Mouse (Mus musculus): ENCODE results near the gene Pacs2.

Pacs2 gene

DNA sequence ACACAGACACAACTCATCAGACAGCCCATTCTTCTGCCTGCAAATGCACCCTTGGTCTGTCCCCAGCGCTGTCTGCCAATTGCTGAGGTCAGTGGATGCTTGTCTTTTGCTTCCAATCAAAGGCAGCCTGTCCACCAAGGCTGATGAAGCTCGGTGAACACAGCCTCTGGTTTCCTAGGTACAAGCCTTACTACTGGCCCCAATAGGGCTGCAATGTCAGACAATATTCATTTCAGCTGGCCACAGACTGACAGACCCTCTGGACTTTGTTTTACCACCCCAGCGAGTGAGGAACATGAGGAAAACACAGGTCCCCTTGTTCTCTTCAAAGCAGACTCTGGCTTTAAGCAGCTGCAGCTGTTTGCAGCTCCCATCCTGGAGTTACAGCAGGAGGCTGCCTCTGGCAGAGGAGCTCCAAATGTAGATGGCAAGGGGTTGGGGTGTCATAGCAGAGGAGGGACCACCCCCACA is 1.3 kb upstream of the Pacs2 start:
- peak; percentile 34 for DNase-seq

- DNase-seq: peak; percentile 42
Observed at GRCm38 (mm10) chr12:113014561-113015556, 551 bp downstream of the Pacs2 start.

- DNase-seq: no peak
Observed at GRCm38 (mm10) chr12:113015956-113016355, 1.6 kb downstream of the Pacs2 start.

DNA sequence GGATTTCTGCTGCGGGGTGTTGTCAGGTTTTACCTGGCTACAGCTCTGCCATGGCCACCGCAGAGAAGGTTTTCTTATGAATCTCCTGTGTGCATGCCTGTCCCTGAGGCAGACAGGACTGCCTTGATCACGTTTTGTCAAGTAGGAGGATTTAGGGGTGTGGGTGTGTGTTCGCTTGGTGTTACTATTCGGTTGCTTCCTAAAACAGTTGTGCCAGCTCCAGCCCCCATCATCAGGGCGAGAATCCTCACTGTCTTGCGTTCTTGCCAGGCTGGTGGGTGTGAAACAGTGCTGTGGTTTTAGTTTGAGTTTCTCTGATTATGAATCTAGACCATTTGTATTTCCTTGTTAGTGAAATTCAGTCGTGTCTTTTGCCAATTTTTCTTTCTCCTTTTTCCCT is 2.7 kb downstream of the Pacs2 start:
- no peak for DNase-seq

DNA sequence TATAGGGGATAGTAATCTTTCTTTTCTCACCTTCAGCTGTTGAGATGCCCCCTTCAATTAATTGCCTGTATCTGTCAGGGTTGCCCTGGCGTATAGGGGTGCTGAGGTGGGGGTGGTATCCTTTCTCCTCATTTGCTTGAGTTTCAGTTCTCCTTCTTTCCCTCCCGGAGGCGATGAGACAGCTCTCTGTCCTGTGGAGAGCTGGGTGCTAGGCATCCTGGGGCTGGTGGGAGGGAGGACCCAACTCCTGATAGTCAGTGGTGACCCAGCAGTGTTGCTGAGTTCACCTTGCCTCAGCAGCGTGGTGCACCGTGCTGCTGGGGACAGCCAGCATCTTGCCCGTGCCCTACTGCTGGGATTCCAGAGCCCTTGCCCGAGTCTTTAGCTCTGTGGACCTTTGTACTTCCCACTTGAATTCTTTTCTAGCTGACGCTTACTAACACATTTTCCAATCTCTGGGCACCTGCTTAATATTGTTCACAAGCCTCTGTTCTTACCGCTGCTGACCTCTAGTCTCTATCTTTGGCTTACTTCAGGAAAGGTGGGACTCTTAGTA is 3.2 kb downstream of the Pacs2 start:
- DNase-seq: no peak

DNA sequence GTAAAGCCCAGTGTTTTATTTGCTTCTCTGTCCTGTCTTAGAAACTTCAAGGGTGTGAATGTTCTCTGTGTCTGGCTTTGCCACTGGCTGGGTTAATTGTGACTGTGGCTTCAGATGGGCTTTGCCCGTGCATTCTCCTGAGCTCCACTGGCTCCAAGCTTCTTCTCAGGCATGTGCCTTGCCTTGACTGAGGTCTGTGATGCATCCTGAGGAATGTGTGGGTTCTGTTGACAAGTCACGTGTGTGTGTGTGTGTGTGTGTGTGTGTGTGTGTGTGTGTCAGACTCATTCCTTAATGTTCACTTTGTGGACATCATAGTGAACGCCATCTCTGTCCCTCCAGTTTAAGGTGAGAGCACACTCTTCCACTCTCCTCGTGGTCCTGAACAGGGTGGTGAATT is 4.5 kb downstream of the Pacs2 start:
- no peak for DNase-seq

- no peak for DNase-seq
Observed at GRCm38 (mm10) chr12:113021488-113021887, 7.2 kb downstream of the Pacs2 start.

DNA sequence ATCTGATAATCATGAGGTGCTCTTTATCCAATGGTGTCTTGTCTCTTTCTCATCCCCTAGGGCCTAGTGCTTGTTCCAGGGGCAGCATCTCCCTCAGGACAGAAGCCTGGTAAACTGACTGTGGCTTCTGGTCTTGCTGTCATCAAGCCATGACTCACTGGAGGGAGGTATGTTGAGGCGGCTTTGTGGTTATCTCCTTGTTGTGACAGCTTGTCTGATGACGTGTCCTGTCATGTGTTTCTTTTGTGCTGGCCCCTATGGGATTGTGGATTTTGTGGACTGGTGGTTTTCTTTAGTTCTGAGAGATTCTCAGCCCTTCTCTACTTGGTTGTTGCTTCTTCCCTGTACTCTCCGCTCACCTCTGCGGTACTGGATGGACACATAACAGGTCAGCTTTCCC is 8.8 kb downstream of the Pacs2 start:
- DNase-seq: peak; percentile 56

- DNase-seq: no peak
Observed at GRCm38 (mm10) chr12:113026557-113026956, 12.2 kb downstream of the Pacs2 start.

DNA sequence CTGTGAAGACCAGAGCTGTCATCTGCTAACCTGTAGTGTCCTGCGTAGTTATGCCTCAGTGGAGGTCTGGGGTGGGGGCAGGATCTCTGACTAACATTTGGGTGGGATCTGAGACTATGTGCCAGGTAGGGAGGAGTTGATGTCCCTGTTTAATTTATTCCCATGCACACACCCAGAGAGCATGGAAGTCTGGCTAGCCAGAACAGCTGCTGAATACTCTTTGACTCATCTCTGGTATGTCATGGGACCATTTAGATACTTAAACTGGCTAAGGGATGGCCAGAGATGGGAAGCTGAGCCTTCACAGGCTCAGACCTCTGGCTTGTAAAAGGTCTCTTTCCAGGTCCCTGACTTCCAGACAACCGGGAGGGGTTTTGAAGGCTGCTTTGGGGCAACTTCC is 13.2 kb downstream of the Pacs2 start:
- DNase-seq: no peak

GRCm38 (mm10) chr12:113028067-113028466 is 13.8 kb downstream of the Pacs2 start:
- no peak for DNase-seq

DNA sequence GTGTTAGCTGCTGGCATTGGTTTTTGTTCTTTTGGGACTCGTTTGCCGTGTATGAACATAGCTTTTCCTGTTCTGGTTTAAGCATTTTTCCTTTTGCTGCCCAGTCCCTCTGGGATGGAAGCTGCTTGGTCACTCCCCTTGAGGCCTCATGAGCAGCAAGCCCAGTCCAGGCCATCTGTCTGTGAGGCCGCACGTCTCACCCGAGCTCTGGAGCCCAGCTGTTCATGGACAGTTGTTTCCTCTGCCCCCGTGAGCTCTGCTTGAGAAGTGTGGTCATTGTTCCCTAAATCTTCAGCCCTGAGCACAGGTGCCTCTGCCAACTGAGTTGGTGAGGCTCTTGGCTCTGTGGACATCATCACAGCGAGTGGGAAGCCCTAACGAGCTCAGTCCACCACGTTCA is 14.6 kb downstream of the Pacs2 start:
- DNase-seq: no peak

- DNase-seq: no peak
Observed at GRCm38 (mm10) chr12:113030046-113030445, 15.7 kb downstream of the Pacs2 start.

- DNase-seq: no peak
Observed at GRCm38 (mm10) chr12:113030993-113031392, 16.7 kb downstream of the Pacs2 start.

DNA sequence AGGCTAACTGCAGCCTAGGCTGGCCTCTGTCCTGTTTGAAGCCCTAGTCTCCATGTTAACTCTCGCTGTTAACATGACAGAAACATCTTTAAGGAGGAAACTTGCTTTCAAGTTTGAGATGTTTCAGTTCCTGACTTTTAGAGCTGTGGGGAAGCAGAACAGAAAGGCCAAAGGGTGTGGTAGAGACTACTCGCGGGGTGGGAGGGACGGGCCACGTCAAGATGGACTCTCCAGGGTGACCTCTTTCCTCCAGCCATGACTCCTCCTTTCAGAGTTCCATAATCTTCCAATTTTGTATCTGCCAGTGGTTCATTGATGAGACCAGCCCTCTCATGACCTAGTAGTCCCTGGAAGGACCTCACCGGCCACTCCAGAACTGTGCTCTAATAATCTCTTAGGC is 17.1 kb downstream of the Pacs2 start:
- no peak for DNase-seq

DNA sequence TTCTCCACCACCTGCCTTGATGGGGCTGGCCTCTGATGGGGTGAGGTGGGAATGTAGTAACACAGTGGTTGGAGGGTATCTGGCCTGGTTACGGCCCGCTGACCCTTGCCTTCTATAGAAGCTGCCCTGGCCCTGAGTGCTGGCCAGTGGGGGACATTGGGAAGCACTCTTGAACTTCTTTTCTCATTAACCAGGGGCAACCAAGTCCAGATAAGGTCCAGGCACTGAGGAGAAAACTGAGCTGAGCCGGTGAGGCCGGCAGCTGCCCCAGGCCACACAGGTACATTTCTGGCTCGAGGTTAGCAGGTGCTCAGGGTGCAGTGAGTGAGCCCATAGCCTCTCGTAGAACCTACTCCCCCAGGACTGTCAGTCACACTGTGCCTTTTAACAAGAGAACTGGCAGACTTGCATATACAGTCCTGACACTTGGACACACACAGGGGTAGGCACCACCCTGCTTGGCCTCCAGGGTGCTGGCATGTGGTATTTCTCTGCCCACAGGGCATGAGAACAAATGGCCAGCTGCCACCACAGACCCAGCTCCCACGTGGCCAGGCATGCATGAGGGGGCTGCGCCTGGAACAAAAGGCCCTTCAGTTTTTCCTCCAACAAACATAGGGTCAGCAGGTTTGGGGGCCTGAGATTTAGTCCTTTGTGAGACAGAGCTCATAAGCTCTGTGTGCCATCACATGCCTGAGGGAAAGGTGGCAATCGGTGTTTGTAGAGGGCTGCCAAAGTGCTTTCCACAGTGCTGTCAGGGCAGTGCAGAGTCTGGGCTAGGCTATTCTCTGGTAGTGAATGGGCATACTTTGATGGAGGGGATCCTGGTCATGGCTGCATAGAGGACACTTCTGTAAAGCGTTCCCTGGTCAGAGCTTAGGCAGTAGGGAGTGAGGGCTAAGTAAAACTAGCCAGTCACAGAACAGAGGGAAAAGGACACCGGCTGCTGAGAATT is 18.3 kb downstream of the Pacs2 start:
- no peak for DNase-seq

- no peak for DNase-seq
Observed at GRCm38 (mm10) chr12:113035093-113035492, 20.8 kb downstream of the Pacs2 start.

DNA sequence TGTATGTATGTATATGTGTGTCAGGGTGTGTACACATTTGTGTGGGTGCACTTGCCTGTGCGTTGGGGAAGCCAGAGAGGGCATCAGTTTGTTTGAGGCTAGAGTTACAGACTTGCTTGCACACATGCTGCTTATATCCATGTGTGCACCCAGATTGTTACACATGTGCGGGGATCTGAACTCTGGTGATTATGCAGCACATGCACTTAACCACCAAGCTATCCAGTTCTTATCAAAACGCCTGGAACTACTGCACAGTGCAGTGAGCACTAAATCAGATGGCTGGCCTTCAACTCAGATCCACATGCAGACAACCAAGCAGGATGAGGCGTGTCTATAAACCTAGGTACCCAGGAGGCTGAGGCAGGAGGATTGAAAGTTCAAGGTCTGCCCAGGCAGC is 22.7 kb downstream of the Pacs2 start:
- DNase-seq: no peak

GRCm38 (mm10) chr12:113038414-113038813 is 24.1 kb downstream of the Pacs2 start:
- DNase-seq: no peak

DNA sequence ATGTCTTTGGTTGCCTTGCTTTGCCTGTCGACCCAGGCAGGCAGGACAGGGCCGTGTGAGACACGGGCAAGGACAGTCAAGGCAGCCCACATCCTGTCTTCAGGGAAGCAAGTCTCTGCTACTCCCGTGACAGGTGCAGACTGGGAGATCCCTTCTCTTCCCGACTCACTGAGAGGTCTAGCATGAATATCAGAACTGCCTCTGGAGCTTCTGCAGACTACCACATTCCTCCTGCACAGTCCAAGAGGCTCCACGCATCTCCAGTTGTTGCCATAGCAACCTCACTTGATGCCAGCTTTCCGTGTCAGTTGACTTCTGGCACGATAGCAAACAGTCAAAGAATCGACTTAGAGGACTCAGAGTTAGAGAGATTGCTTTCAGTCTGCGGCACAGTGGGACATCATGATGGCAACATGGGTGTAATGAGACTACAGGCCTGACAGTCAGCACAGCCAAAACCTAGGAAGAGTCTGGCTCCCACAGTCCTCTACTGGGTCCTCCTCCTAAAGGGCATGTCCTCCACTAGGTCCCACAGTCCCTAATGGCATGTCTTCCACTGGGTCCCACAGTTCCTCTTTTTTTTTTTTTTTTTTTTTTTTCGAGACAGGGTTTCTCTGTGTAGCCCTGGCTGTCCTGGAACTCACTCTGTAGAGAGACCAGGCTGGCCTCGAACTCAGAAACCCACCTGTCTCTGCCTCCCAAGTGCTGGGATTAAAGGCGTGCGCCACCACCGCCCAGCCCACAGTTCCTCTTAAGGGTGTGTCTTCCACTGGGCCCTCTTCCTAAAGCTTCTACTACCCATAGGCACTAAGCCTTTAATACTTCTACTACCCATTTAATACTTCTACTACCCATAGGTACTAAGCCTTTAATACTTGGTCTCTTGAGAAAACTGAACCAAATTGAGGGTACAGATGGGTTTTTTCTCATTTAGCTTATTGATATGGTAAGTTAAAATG is 27.5 kb downstream of the Pacs2 start:
- DNase-seq: peak; percentile 50

DNA sequence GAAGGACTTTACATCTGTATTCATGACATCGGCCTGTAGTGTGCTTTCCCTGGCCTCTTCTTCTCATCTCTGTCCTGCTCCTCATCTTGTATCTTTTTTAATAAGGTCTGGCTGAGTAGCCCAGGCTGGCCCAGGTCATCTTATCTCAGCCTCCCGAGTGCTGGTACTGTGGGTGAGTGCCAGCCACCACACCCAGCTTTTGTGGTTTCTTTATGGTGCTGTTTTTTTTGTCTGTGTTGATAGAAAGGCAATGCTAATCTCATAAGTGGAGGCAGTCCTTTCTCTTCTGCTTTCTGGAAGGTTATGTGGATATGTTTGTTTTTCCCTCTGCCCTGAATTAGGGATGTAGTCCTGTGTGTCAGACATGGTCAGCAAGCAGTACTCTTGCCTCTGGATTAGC is 28.2 kb downstream of the Pacs2 start:
- no peak for DNase-seq
